In genomic region chr13:55733628-55734502, GRCm38 (mm10) we compare ENCODE assay signal across 22 mouse cellular contexts. TPM values are rescaled to one million over a fixed set of nuclear protein-coding genes. Genes with fewer than 3 reads are reported as not detected.
DNase-seq lines count a peak whose midpoint lies in the region; ATAC-seq and TF ChIP-seq lines count a peak whose summit lies in the region.
"Had no signal": no experiment of that assay in that cellular context is flagged by ENCODE, and none has a peak within 500 bp of the region (broad histone marks: within the 10 kb centered on the region; RNA-seq: fewer than 3 reads in every experiment).

No protein-coding gene starts in this region.

- 0 out of 2 replicates have a peak overlapping the region, but pooled peaks have one; percentile 16 for H3K27ac ChIP-seq in liver, postnatal 0 days (ENCODE audit: low read depth)
- no peak overlapping the region for H3K27ac ChIP-seq in liver, embryonic 11.5 days (ENCODE audit: low read depth, low read length)
- peak overlapping the region; percentile 60 for H3K27ac ChIP-seq in limb, embryonic 10.5 days
- no peak overlapping the region for H3K27ac ChIP-seq in forebrain, embryonic 16.5 days (ENCODE audit: low read length)
- H3K27ac ChIP-seq: embryonic facial prominence, embryonic 13.5 days; forebrain, embryonic 10.5 days; hindbrain, embryonic 10.5 days; macrophage had no signal

- no peaks in the 10 kb centered on the region for H3K36me3 ChIP-seq in liver, postnatal 0 days (replicated peaks; ENCODE audit: insufficient read depth, low read length)
- no peaks in the 10 kb centered on the region for H3K36me3 ChIP-seq in liver, embryonic 11.5 days (ENCODE audit: control insufficient read depth, insufficient read depth, low read length)
- H3K36me3 ChIP-seq in limb, embryonic 10.5 days, result no peaks in the 10 kb centered on the region
- no peaks in the 10 kb centered on the region for H3K36me3 ChIP-seq in forebrain, embryonic 16.5 days (ENCODE audit: control insufficient read depth, insufficient read depth)
- H3K36me3 ChIP-seq: embryonic facial prominence, embryonic 13.5 days; hindbrain, embryonic 10.5 days had no signal

- H3K9ac ChIP-seq in liver, postnatal 0 days (replicated peaks), result no peak overlapping the region
- no peak overlapping the region for H3K9ac ChIP-seq in liver, embryonic 11.5 days (ENCODE audit: low read depth, low read length)
- no peak overlapping the region for H3K9ac ChIP-seq in forebrain, embryonic 16.5 days (replicated peaks; ENCODE audit: low read depth, low read length)
- H3K9ac ChIP-seq: embryonic facial prominence, embryonic 13.5 days had no signal

- H3K9me3 ChIP-seq in liver, postnatal 0 days (ENCODE audit: low read length), result no peaks in the 10 kb centered on the region
- no peaks in the 10 kb centered on the region for H3K9me3 ChIP-seq in liver, embryonic 11.5 days (ENCODE audit: control insufficient read depth, low read length)
- H3K9me3 ChIP-seq in limb, embryonic 10.5 days (replicated peaks), result no peaks in the 10 kb centered on the region
- no peaks in the 10 kb centered on the region for H3K9me3 ChIP-seq in forebrain, embryonic 16.5 days (ENCODE audit: control insufficient read depth, low read length)
- H3K9me3 ChIP-seq: embryonic facial prominence, embryonic 13.5 days; forebrain, embryonic 10.5 days; hindbrain, embryonic 10.5 days had no signal

- ATAC-seq in liver, postnatal 0 days, result peak; percentile 88
- no peak for ATAC-seq in liver, embryonic 11.5 days (replicated peaks; ENCODE audit: low FRiP score)
- ATAC-seq in forebrain, embryonic 16.5 days, result no peak
- ATAC-seq: inflammation-experienced regulatory T-cells, adult 6 months; Patski had no signal

- DNase-seq in liver, postnatal 0 days, result no peak
- DNase-seq in liver, embryonic 11.5 days (ENCODE audit: low spot score), result no peak
- peak; percentile 40 for DNase-seq in R1 (ENCODE audit: low read depth, low spot score)
- no peak for DNase-seq in limb, embryonic 10.5 days (ENCODE audit: low spot score)
- peak; percentile 57 for DNase-seq in lung, postnatal 36 days
- no peak for DNase-seq in adrenal gland, postnatal 36 days
- DNase-seq: cerebellum, adult 11 months; heart, adult 11 months; kidney, postnatal 10 days; left cerebral cortex, postnatal 4 days; midbrain, embryonic 14.5 days; right cerebral cortex, postnatal 14 days; thymus, adult 18-20 months had no signal

- H3K4me2 ChIP-seq in liver, postnatal 0 days (ENCODE audit: low read depth, low read length), result no peak overlapping the region
- no peak overlapping the region for H3K4me2 ChIP-seq in liver, embryonic 11.5 days
- H3K4me2 ChIP-seq in forebrain, embryonic 16.5 days (ENCODE audit: low read length), result no peak overlapping the region
- H3K4me2 ChIP-seq: embryonic facial prominence, embryonic 13.5 days had no signal

- TF ChIP-seq CTCF in liver, postnatal 0 days (IDR thresholded peaks at IDR 0.05; ENCODE audit: low read depth), result no peak

- H3K4me3 ChIP-seq in liver, postnatal 0 days (ENCODE audit: low read depth, low read length), result no peak overlapping the region
- H3K4me3 ChIP-seq in liver, embryonic 11.5 days (ENCODE audit: low read depth, low read length), result no peak overlapping the region
- no peak overlapping the region for H3K4me3 ChIP-seq in limb, embryonic 10.5 days
- no peak overlapping the region for H3K4me3 ChIP-seq in forebrain, embryonic 16.5 days (replicated peaks; ENCODE audit: low read length)
- H3K4me3 ChIP-seq: embryonic facial prominence, embryonic 13.5 days; forebrain, embryonic 10.5 days; hindbrain, embryonic 10.5 days had no signal

- TF ChIP-seq EP300 in liver, postnatal 0 days (IDR thresholded peaks at IDR 0.05; ENCODE audit: low read depth), result no peak

- H3K27me3 ChIP-seq in liver, postnatal 0 days (ENCODE audit: insufficient read depth, low read length), result no peaks in the 10 kb centered on the region
- H3K27me3 ChIP-seq in liver, embryonic 11.5 days (replicated peaks; ENCODE audit: control insufficient read depth, insufficient read depth, low read length), result no peaks in the 10 kb centered on the region
- H3K27me3 ChIP-seq in limb, embryonic 10.5 days (ENCODE audit: low read depth, poor library complexity, severe bottlenecking), result no peaks in the 10 kb centered on the region
- H3K27me3 ChIP-seq in forebrain, embryonic 16.5 days (replicated peaks; ENCODE audit: control insufficient read depth, insufficient read depth, low read length), result no peaks in the 10 kb centered on the region
- H3K27me3 ChIP-seq: embryonic facial prominence, embryonic 13.5 days; Patski had no signal

- H3K4me1 ChIP-seq in liver, postnatal 0 days (ENCODE audit: insufficient read depth), result no peaks in the 10 kb centered on the region
- H3K4me1 ChIP-seq in liver, embryonic 11.5 days (replicated peaks; ENCODE audit: control insufficient read depth, insufficient read depth, low read length), result no peaks in the 10 kb centered on the region
- peaks cover 26% of the 10 kb centered on the region for H3K4me1 ChIP-seq in limb, embryonic 10.5 days
- no peaks in the 10 kb centered on the region for H3K4me1 ChIP-seq in forebrain, embryonic 16.5 days (replicated peaks; ENCODE audit: control insufficient read depth, insufficient read depth, low read length)
- H3K4me1 ChIP-seq: hindbrain, embryonic 10.5 days had no signal

- WGBS in liver, postnatal 0 days (ENCODE audit: insufficient replicate concordance), result 78% methylated on average over 22 of the region's 22 CpGs
- 90% methylated on average over 22 of the region's 22 CpGs for WGBS in liver, embryonic 11.5 days
- 76% methylated on average over 22 of the region's 22 CpGs for WGBS in limb, embryonic 10.5 days
- WGBS in forebrain, embryonic 16.5 days, result 83% methylated on average over 22 of the region's 22 CpGs

RNA-seq across cellular contexts. Expression of gene Pcbd2, which starts 6.7 kb away (rescaled TPM):
- polyA plus RNA-seq in liver, postnatal 0 days (2015; fragmentation: Nextera tagmentation; extraction: Ambion mirVana), result 49.2 and 52.7 TPM in 2 replicates
- polyA plus RNA-seq in liver, embryonic 11.5 days (2014; fragmentation: Nextera tagmentation; extraction: Ambion mirVana), result 56.3 and 60.3 TPM in 2 replicates
- polyA plus RNA-seq in limb, embryonic 10.5 days (2016; fragmentation: Nextera tagmentation; extraction: Ambion mirVana), result 43.7 and 44.4 TPM in 2 replicates
- polyA plus RNA-seq in forebrain, embryonic 16.5 days (2015; fragmentation: Nextera tagmentation; extraction: Ambion mirVana), result 15.3 and 16.3 TPM in 2 replicates
- 10 to 100 TPM; 72.3 to 77.4 TPM for total RNA-seq in adrenal gland, postnatal 36 days (2021)

RNA-seq across cellular contexts. Expression of gene Txndc15, which starts 19.4 kb away (rescaled TPM):
- 42.3 and 44.9 TPM in 2 replicates for polyA plus RNA-seq in liver, postnatal 0 days (2015; fragmentation: Nextera tagmentation; extraction: Ambion mirVana)
- polyA plus RNA-seq in liver, embryonic 11.5 days (2014; fragmentation: Nextera tagmentation; extraction: Ambion mirVana), result 49.9 and 50.2 TPM in 2 replicates
- 65.9 and 76.8 TPM in 2 replicates for polyA plus RNA-seq in limb, embryonic 10.5 days (2016; fragmentation: Nextera tagmentation; extraction: Ambion mirVana)
- polyA plus RNA-seq in forebrain, embryonic 16.5 days (2015; fragmentation: Nextera tagmentation; extraction: Ambion mirVana), result 121 and 125 TPM in 2 replicates
- total RNA-seq in adrenal gland, postnatal 36 days (2021), result 10 to 100 TPM; 68.2 to 73.5 TPM

RNA-seq across cellular contexts. Expression of gene B230219D22Rik, which starts 40.9 kb away (rescaled TPM):
- 8.6 and 9.0 TPM in 2 replicates for polyA plus RNA-seq in liver, postnatal 0 days (2015; fragmentation: Nextera tagmentation; extraction: Ambion mirVana)
- 39.3 and 42.8 TPM in 2 replicates for polyA plus RNA-seq in liver, embryonic 11.5 days (2014; fragmentation: Nextera tagmentation; extraction: Ambion mirVana)
- 55.5 and 65.2 TPM in 2 replicates for polyA plus RNA-seq in limb, embryonic 10.5 days (2016; fragmentation: Nextera tagmentation; extraction: Ambion mirVana)
- polyA plus RNA-seq in forebrain, embryonic 16.5 days (2015; fragmentation: Nextera tagmentation; extraction: Ambion mirVana), result 74.6 and 74.9 TPM in 2 replicates
- total RNA-seq in adrenal gland, postnatal 36 days (2021), result 10 to 100 TPM; 63.5 to 65.7 TPM

RNA-seq across cellular contexts. Expression of gene Catsper3, which starts 50.5 kb away (rescaled TPM):
- polyA plus RNA-seq in liver, postnatal 0 days (2015; fragmentation: Nextera tagmentation; extraction: Ambion mirVana), result 0.13 TPM in 2 replicates
- not detected in 2 replicates for polyA plus RNA-seq in liver, embryonic 11.5 days (2014; fragmentation: Nextera tagmentation; extraction: Ambion mirVana)
- 0.25 TPM in 1 of 2 replicates, not detected in the other for polyA plus RNA-seq in limb, embryonic 10.5 days (2016; fragmentation: Nextera tagmentation; extraction: Ambion mirVana)
- not detected in 2 replicates for polyA plus RNA-seq in forebrain, embryonic 16.5 days (2015; fragmentation: Nextera tagmentation; extraction: Ambion mirVana)
- under 1 TPM in 1 of 2 experiments, not detected in 1; 0.20 TPM for total RNA-seq in adrenal gland, postnatal 36 days (2021)
- total RNA-seq: common myeloid progenitor, adult 5-6 weeks had no signal
- polyA plus RNA-seq: embryonic facial prominence, embryonic 13.5 days; heart, embryonic 14.5 days; hindbrain, embryonic 10.5 days; inflammation-experienced regulatory T-cells, adult 6 months; macrophage; midbrain, embryonic 14.5 days had no signal

Comparison
In these comparisons a context has a peak if more than half of its experiments do, and no peak if none do; other contexts are left out.
1. H3K27ac ChIP-seq: peak in liver, postnatal 0 days (single experiment) and limb, embryonic 10.5 days (single experiment); none in liver, embryonic 11.5 days (single experiment) and forebrain, embryonic 16.5 days (single experiment).
2. DNase-seq: peak in R1 (single experiment) and lung, postnatal 36 days (single experiment); none in liver, postnatal 0 days (single experiment), liver, embryonic 11.5 days (single experiment), limb, embryonic 10.5 days (single experiment) and adrenal gland, postnatal 36 days (0 of 2).